Mouse (Mus musculus) C2C12 (cell line): Measurements from ENCODE around the gene Phyh.

Experiments
- CTCF ChIP-seq: IDR thresholded peaks from one replicate; pipeline ENCODE4 v1.5.1; 2011; ENCODE audit not compliant: control insufficient read depth, insufficient read depth, insufficient read length
- MAX ChIP-seq: IDR thresholded peaks from one replicate; pipeline ENCODE4 v1.6.1; 2011; ENCODE audit warnings: mild to moderate bottlenecking, control low read depth
- MYOD1 ChIP-seq: IDR thresholded peaks from one replicate; pipeline ENCODE4 v1.6.1; 2011; ENCODE audit warnings: low read depth; ENCODE audit not compliant: control insufficient read depth, insufficient read length
- USF1 ChIP-seq: IDR thresholded peaks from one replicate; pipeline ENCODE4 v1.6.1; 2011; ENCODE audit warnings: low read depth, mild to moderate bottlenecking, control low read depth, moderate library complexity

DNA sequence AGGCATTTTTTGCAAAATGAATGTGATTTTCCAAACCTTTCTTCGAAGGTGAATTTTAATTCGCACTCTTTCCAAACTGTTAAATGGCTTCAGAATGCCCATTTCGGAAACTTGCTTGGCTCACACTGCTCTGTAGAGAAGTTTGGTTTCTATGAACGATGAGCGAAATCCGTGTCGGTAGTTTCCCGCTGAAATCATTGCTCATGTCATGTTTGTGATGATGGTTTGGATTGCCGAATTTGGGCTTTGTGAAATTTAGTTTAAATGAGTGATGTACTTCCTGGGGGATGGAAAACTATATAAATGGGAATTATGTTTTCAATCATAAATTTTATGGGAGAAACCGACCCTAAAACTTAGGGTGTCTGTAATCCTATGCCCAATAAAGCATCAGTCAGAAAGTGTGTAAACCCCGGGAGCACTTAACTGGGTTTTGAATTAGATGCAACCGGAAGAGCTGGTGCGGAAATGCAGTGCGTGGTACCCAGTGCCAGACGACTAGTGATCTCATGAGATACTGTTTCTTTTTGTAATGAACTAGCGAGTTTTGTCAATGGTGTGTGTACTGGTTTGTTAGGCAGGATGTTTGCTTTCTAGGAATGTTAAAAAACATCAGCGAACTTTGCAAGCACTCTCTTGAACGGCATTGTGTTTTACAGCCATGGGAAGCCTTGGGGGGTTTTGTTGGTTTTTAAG lies 35.7 kb upstream of the Phyh start:
- no peak for TF ChIP-seq CTCF
- TF ChIP-seq USF1: no peak
- no peak for TF ChIP-seq MYOD1
- TF ChIP-seq MAX: no peak
